Mouse (Mus musculus): ENCODE results near the gene Adrm1.

- no peak for TF ChIP-seq CTCF (IDR thresholded peaks at IDR 0.05; ENCODE audit: control insufficient read depth, insufficient read depth, insufficient read length)
- TF ChIP-seq FOSL1 (IDR thresholded peaks at IDR 0.05; ENCODE audit: insufficient read depth, low read length, poor library complexity, severe bottlenecking) = no peak
- no peak for TF ChIP-seq USF1 (IDR thresholded peaks at IDR 0.05; ENCODE audit: low read depth)
- no peak for TF ChIP-seq CEBPB (IDR thresholded peaks at IDR 0.05; ENCODE audit: low read depth)
- no peak for TF ChIP-seq MYOD1 (IDR thresholded peaks at IDR 0.05; ENCODE audit: control insufficient read depth, insufficient read length, low read depth)
Measured at GRCm38 (mm10) chr2:180218241-180218640, 47.0 kb downstream of the Adrm1 start.

Data from C2C12 (cell line).